Mouse (Mus musculus): ENCODE data around the gene Kbtbd6.

- TF ChIP-seq CTCF (IDR thresholded peaks at IDR 0.05; ENCODE audit: insufficient read depth, low read length) (no peak), POLR2A (IDR thresholded peaks at IDR 0.05; ENCODE audit: borderline replicate concordance, extremely low read depth, low read depth, low read length) (no peak)
Observed at GRCm38 (mm10) chr14:79409278-79409830, 42.3 kb upstream of the Kbtbd6 start.
